Mouse (Mus musculus) cortical plate, adult 2 months (tissue): ENCODE data around the gene Nlgn1. TPM values are rescaled to one million over a fixed set of nuclear protein-coding genes. Genes with fewer than 3 reads are reported as not detected.

Experiments used
- H3K27ac ChIP-seq: fragments of 200-500 bp; 2 replicates; pipeline ENCODE4 v1.5.1; 2012; ENCODE audit warnings: low read length, control low read depth, inconsistent platforms; ENCODE audit not compliant: insufficient read depth
- H3K4me1 ChIP-seq: fragments of 200-500 bp; 2 replicates; pipeline ENCODE4 v1.6.1; 2011; ENCODE audit warnings: low read length; ENCODE audit not compliant: control insufficient read depth, insufficient read depth
- H3K4me3 ChIP-seq: fragments of 200-500 bp; 2 replicates; pipeline ENCODE4 v1.5.1; 2011; ENCODE audit warnings: mild to moderate bottlenecking, low read length, control low read depth; ENCODE audit not compliant: insufficient read depth
- CTCF ChIP-seq: fragments of 200-500 bp; IDR thresholded peaks from 2 replicates; pipeline ENCODE4 v1.5.1; 2011; ENCODE audit warnings: mild to moderate bottlenecking, control low read depth, low read length; ENCODE audit not compliant: insufficient read depth; ENCODE audit errors: extremely low read depth
- POLR2A ChIP-seq: fragments of 200-500 bp; IDR thresholded peaks from 2 replicates; pipeline ENCODE4 v1.6.1; 2011; ENCODE audit warnings: mild to moderate bottlenecking, low read length, control low read depth; ENCODE audit not compliant: insufficient read depth; ENCODE audit errors: extremely low read depth
- polyA plus RNA-seq: library from polyadenylated mRNA; depleted of rRNA; stranded (reverse); fragments of >200 nt; gene quantifications from 2 replicates; pipeline ENCODE4 v1.2.3, GENCODE M21; 2012

Gene Nlgn1
- polyA plus RNA-seq, 1 experiment = 33.0 TPM

- Histone ChIP-seq H3K27ac (no peak overlapping the region), H3K4me1 (no peaks in the 10 kb centered on the region; the same call in 1 of the 2 replicates), H3K4me3 (no peak overlapping the region)
- no peak for TF ChIP-seq CTCF
- TF ChIP-seq POLR2A = no peak
Measured at GRCm38 (mm10) chr3:25679373-25679772, 652.9 kb downstream of the Nlgn1 start.

GRCm38 (mm10) chr3:25675888-25676287 lies 656.4 kb downstream of the Nlgn1 start:
- Histone ChIP-seq H3K27ac (no peak overlapping the region), H3K4me1 (no peaks in the 10 kb centered on the region; the same call in 1 of the 2 replicates), H3K4me3 (no peak overlapping the region)
- TF ChIP-seq POLR2A (no peak), CTCF (no peak)

GRCm38 (mm10) chr3:25675069-25675468 lies 657.2 kb downstream of the Nlgn1 start:
- no peak overlapping the region for H3K27ac ChIP-seq
- no peak overlapping the region for H3K4me3 ChIP-seq
- no peaks in the 10 kb centered on the region; the same call in 1 of the 2 replicates for H3K4me1 ChIP-seq
- TF ChIP-seq POLR2A = no peak
- peak; percentile 60 for TF ChIP-seq CTCF

- no peak for TF ChIP-seq CTCF
- no peak for TF ChIP-seq POLR2A
- no peak overlapping the region for H3K27ac ChIP-seq
Measured at GRCm38 (mm10) chr3:25673408-25673807, 658.9 kb downstream of the Nlgn1 start.

GRCm38 (mm10) chr3:25672779-25673178 lies 659.5 kb downstream of the Nlgn1 start:
- no peak for TF ChIP-seq CTCF
- TF ChIP-seq POLR2A = no peak
- Histone ChIP-seq H3K27ac (no peak overlapping the region), H3K4me1 (no peaks in the 10 kb centered on the region; the same call in 1 of the 2 replicates), H3K4me3 (no peak overlapping the region)

More at GRCm38 (mm10) chr3:25673408-25673807, 658.9 kb downstream of the Nlgn1 start:
- Histone ChIP-seq H3K4me3 (no peak overlapping the region), H3K4me1 (no peaks in the 10 kb centered on the region; the same call in 1 of the 2 replicates)

GRCm38 (mm10) chr3:25663464-25663863 lies 668.8 kb downstream of the Nlgn1 start:
- H3K4me1 ChIP-seq = peaks cover 2% of the 10 kb centered on the region
- TF ChIP-seq POLR2A (no peak), CTCF (no peak)
- H3K27ac ChIP-seq = no peak overlapping the region
- H3K4me3 ChIP-seq = no peak overlapping the region

- H3K4me3 ChIP-seq = no peak overlapping the region
- H3K27ac ChIP-seq = no peak overlapping the region
- TF ChIP-seq POLR2A (no peak), CTCF (no peak)
- H3K4me1 ChIP-seq = peaks cover 2% of the 10 kb centered on the region
Measured at GRCm38 (mm10) chr3:25660285-25660684, 672.0 kb downstream of the Nlgn1 start.

- peaks cover 2% of the 10 kb centered on the region for H3K4me1 ChIP-seq
- TF ChIP-seq CTCF (no peak), POLR2A (no peak)
- no peak overlapping the region for H3K27ac ChIP-seq
- H3K4me3 ChIP-seq = no peak overlapping the region
Measured at GRCm38 (mm10) chr3:25658006-25658405, 674.3 kb downstream of the Nlgn1 start.

- TF ChIP-seq POLR2A (no peak), CTCF (no peak)
- H3K4me3 ChIP-seq = no peak overlapping the region
- H3K27ac ChIP-seq = no peak overlapping the region
- peaks cover 2% of the 10 kb centered on the region for H3K4me1 ChIP-seq
Measured at GRCm38 (mm10) chr3:25657074-25657473, 675.2 kb downstream of the Nlgn1 start.

- Histone ChIP-seq H3K4me3 (no peak overlapping the region), H3K27ac (no peak overlapping the region), H3K4me1 (no peaks in the 10 kb centered on the region)
- TF ChIP-seq CTCF = peak; percentile 34
- TF ChIP-seq POLR2A = no peak
Measured at GRCm38 (mm10) chr3:25653010-25653409, 679.2 kb downstream of the Nlgn1 start.
